Mouse (Mus musculus) CD4-positive helper T cell, adult 2 months (primary cell): ENCODE results near the gene Ubqln3.
A peak's percentile ranks its signal among the peaks of the same experiment; 100 is the strongest.

ENCODE experiments used
- DNase-seq: peaks from one replicate; pipeline ENCODE4 v3.0.0-alpha.2; 2012; ENCODE audit warnings: low read depth, missing footprints, low spot score

Ubqln3 gene

GRCm38 (mm10) chr7:104143179-104143578 is at the start of gene Ubqln3:
Gene Ubqln3 (minus strand): TSS chr7:104143279.
- no peak for DNase-seq

DNA sequence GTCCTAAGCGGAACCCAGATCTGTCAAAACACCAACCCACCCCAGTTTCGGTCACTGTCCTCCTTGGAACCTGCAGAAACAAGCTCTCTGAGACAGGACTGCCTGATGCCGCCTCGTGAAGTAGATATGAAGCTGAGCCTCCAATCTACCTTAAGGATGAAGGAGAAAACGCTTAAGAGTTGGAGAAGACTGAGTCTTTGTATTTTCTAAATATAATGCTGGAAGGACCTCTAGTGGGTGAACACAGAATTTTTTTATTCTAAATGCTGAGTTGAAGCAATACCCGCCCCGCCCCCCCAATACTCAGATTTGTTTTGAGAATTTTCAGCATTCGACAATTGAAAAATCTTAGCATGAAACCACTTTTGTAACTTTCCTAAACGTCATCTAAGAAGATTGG is 48.2 kb upstream of the Ubqln3 start:
- no peak for DNase-seq

DNA sequence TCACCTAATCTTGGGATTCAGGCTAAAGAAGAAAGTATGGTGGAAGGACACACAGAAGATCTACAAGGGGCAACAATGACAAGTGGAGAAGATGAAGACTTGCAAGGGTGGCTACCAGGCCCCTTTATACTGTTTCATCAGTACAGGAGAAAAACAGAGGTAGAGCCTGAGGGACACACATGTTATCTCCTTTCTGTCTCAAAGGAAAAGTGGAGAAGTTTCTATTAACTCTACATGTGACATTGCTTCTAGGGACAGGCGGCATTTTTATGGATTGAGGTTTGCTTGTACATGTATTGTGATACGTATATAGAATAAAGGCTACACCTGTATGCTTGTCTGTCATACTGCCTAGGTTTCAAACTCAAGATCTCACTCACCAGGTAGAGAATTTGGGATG is 40.2 kb upstream of the Ubqln3 start, which contains the start of gene Olfr648:
Gene Olfr648, minus strand, starts transcription at position 101 of the 400 bp plus-strand sequence.
- no peak for DNase-seq

DNA sequence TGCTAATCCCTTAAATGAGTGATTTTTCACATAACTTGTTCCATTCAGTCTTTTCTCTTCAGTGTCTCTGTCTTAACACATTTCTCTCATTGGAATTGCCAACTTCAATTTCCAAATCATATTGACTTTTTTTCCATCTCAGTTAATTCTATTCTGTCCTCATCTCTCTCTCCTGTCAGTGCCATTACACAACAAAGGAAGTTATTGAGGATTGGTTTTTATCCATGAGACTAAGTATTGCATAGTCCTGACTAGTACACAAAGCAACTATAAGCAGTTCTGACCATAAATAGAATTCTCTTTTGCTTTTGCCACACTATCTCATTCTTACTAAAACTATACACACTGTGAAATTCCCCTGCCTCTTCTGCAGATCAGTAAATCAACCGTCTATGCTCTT is 36.0 kb upstream of the Ubqln3 start:
- DNase-seq, result no peak

DNA sequence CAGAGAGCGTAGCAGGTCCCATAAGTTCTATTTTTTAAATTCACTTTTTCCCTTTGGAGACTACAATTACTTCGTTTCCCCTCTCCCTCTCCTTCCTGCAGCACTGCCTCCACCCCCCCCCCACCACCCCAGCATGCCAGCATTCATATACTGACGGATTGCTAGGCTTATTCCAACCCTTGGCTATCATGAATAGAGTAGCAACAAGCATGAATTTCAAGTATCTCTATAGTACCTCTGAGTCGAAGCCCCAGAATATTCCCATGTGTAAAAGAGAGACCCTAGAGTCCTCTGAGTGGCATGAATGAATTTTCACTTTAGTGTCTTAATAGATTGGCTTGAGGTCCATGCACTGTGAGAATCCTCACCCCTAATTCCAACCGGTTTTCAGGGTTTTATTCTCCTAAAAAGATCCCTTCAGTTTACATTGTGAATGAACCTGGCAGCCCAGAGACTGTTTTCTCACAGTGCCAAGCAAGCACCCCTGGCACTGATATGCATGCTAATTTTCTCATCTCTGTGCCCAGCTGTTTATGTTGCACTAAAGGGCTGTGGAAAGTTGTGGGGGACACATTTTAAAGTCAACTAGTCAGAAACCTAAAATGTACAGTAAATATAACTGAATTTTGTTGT is 35.5 kb upstream of the Ubqln3 start:
- DNase-seq, result no peak

GRCm38 (mm10) chr7:104175085-104175484 is 32.0 kb upstream of the Ubqln3 start:
- no peak for DNase-seq

- peak; percentile 30 for DNase-seq
These were observed 26.6 kb upstream of the Ubqln3 start for GRCm38 (mm10) chr7:104169634-104170204.

GRCm38 (mm10) chr7:104167105-104167504 is 24.0 kb upstream of the Ubqln3 start:
- no peak for DNase-seq

DNA sequence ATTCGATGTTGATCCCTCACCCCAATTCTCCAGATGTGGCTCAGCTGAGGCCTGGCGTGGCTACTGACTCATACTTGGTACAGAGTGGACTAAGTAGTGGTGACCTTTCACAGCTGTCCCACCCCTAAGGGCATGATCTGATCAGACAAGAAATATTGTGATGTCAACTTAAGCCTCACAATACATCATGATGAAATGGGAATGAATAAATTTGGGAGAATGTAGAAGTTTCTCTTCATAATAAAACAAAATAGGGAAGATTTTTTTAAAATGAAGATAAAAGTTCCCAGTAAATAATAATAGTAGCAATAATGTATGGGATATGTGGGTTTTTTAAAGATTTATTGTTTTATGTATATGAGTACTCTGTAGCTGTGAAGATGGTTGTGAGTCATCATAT is 7.4 kb upstream of the Ubqln3 start, which contains the start of gene Ubqlnl:
Gene Ubqlnl, minus strand, starts transcription at position 101 of the 400 bp plus-strand sequence.
- DNase-seq, result no peak

DNA sequence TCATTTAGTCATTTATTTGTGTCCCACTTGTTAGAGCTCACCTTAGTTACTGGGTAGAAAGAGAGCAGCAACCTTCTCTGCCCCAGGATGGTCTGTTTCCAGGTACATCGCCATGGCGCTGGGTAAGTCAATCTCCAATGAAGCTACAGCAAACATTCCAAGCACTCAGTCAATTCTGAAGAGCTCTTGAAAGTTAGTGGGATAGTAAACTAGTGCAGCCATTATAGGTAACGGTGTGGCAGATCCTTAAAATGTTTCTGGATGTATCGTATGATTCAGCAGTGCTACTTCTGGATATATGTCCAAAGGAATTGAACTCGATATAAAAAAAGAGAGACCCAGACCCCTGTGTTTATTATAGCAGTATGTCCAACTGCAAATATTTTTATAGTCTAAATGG is 5.8 kb downstream of the Ubqln3 start, which contains the start of gene Olfr643:
Gene Olfr643, minus strand, starts transcription at position 101 of the 400 bp plus-strand sequence.
- no peak for DNase-seq

DNA sequence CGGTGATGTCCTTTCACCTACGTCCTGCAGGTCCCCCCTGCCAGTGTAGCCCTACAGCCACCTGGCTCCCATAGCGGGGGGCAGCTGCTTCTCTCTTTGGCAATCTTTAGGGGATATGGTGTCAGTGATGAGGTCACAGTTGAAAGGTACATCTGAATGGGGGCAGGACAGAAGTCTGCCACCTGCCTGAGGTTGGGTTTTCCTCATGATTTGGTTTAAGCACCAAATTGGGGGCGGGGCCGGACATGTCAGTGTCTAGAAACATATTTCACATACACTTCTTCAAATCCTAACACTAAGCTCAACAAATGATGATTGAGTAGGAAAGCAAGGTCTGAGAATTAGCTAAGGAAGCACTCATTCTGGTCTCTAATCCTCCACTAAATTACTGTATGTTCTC is 13.4 kb downstream of the Ubqln3 start, which contains the start of gene Ubqln5:
Gene Ubqln5, minus strand, starts transcription at position 101 of the 400 bp plus-strand sequence.
- DNase-seq, result no peak

DNA sequence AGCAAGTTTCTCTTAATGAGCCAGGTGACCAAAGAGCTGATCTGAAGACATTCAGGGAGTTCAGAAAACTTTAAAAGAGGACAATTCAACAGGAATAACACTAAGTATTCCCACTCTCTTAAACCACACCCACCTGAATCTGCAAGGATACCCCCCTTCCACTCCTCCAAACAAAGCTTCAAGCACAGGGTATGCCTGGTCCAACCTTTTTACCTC is 38.4 kb downstream of the Ubqln3 start, which contains the start of gene Olfr646:
Gene Olfr646, plus strand, starts transcription at position 117 of the 216 bp plus-strand sequence.
- DNase-seq, result no peak

- no peak for DNase-seq
These were observed 38.9 kb downstream of the Ubqln3 start for GRCm38 (mm10) chr7:104103913-104104756.
